Mouse (Mus musculus) forelimb bud, embryonic 11.5 days (tissue): Measurements from ENCODE around the gene Aff3.

ENCODE experiments used
- DNase-seq: peaks from one replicate; pipeline ENCODE4 v3.0.0-alpha.2; 2012; ENCODE audit warnings: low read depth, low spot score

Gene Aff3

GRCm38 (mm10) chr1:38324206-38324605 lies 340.5 kb downstream of the Aff3 start:
- no peak for DNase-seq

- DNase-seq: no peak
Measured at GRCm38 (mm10) chr1:38321861-38322260, 342.9 kb downstream of the Aff3 start.

GRCm38 (mm10) chr1:38320971-38321305 lies 343.8 kb downstream of the Aff3 start:
- DNase-seq: no peak

GRCm38 (mm10) chr1:38320126-38320970 lies 344.4 kb downstream of the Aff3 start:
- no peak for DNase-seq

- no peak for DNase-seq
Measured at GRCm38 (mm10) chr1:38318614-38319013, 346.1 kb downstream of the Aff3 start.

GRCm38 (mm10) chr1:38315992-38316391 lies 348.8 kb downstream of the Aff3 start:
- DNase-seq: no peak

- DNase-seq: no peak
Measured at GRCm38 (mm10) chr1:38310496-38310895, 354.3 kb downstream of the Aff3 start.

GRCm38 (mm10) chr1:38310076-38310475 lies 354.7 kb downstream of the Aff3 start:
- no peak for DNase-seq

GRCm38 (mm10) chr1:38309341-38309740 lies 355.4 kb downstream of the Aff3 start:
- no peak for DNase-seq

GRCm38 (mm10) chr1:38308705-38308996 lies 356.1 kb downstream of the Aff3 start:
- DNase-seq: no peak

GRCm38 (mm10) chr1:38307821-38308704 lies 356.7 kb downstream of the Aff3 start:
- no peak for DNase-seq

- no peak for DNase-seq
Measured at GRCm38 (mm10) chr1:38307234-38307633, 357.5 kb downstream of the Aff3 start.

- DNase-seq: no peak
Measured at GRCm38 (mm10) chr1:38306146-38306545, 358.6 kb downstream of the Aff3 start.

- DNase-seq: no peak
Measured at GRCm38 (mm10) chr1:38304376-38304775, 360.4 kb downstream of the Aff3 start.

GRCm38 (mm10) chr1:38298291-38298690 lies 366.5 kb downstream of the Aff3 start:
- DNase-seq: no peak

GRCm38 (mm10) chr1:38294906-38295305 lies 369.8 kb downstream of the Aff3 start:
- DNase-seq: no peak

GRCm38 (mm10) chr1:38294336-38294695 lies 370.4 kb downstream of the Aff3 start:
- no peak for DNase-seq

GRCm38 (mm10) chr1:38293671-38294335 lies 371.0 kb downstream of the Aff3 start:
- DNase-seq: no peak

- DNase-seq: no peak
Measured at GRCm38 (mm10) chr1:38292851-38293250, 371.9 kb downstream of the Aff3 start.

- no peak for DNase-seq
Measured at GRCm38 (mm10) chr1:38291915-38292314, 372.8 kb downstream of the Aff3 start.

GRCm38 (mm10) chr1:38291497-38291896 lies 373.3 kb downstream of the Aff3 start:
- DNase-seq: no peak

GRCm38 (mm10) chr1:38290881-38291280 lies 373.9 kb downstream of the Aff3 start:
- DNase-seq: no peak
